Mouse (Mus musculus): ENCODE measurements around the gene Eif4h. TPM values are rescaled to one million over a fixed set of nuclear protein-coding genes. Genes with fewer than 3 reads are reported as not detected.

Eif4h gene
- total RNA-seq, 2 experiments from 2014 or later = 213 to 216 TPM

GRCm38 (mm10) chr5:134613727-134614126, 25.6 kb downstream of the Eif4h start:
- intact Hi-C loops (cut with DNase I) = no loop called here
- DNase-seq = no peak

DNA sequence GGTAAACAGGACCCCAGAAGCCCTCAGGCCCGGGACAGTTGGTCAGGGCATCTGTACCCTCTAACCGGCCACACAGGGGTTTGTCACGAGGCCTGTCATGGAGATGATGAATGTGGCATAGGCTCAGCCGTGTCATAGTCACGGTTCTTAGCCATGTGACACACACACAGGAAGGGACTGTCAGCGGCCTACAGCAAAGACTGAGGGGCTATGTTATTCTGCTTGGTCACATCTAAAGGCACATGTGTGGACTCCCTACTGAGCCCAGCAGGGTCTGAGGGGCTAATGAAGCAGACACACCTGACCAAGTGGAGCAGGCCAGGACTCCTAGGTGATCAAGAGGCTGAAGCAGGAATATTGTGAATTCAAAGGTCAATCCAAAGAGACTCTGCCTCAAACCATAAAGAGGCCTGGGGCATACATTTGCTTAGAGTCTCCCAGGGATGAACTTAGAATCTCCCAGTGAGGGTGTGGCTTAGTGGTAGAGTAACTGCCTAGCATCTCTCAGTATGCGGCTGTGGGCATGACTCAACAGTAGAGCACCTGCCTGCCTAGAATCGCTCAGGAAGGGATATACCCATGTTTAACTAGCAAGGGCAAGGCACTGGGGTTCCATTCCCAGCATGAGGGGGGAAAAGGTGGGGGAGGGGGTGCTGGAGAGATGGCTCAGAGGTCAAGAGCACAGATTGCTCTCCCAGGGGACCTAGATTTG, 27.3 kb downstream of the Eif4h start:
- intact Hi-C loops (cut with DNase I) = no loop called here
- no peak for DNase-seq

- DNase-seq = no peak
- intact Hi-C loops (cut with DNase I) = no loop called here
Measured at GRCm38 (mm10) chr5:134609916-134610643, 29.2 kb downstream of the Eif4h start.

DNA sequence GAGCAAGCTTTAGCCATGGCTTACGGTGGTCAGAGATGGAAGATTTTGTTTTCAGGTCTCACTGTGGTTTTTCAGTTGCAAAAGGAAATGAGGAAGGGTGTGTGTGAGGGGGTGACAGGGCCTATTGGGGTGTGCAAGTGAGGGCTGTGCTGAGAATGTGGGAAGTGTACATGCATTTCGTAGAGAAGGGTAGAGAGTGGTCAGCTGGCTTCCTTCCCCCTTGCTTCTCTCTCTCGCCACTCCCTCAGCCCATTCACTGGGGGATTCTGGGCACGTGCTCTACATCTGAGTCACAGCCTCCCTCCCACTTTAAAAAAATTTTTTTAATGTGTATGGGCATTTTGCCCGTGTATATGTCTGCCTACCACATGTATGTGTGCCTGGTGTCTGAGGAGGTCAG, 32.2 kb downstream of the Eif4h start:
- intact Hi-C loops (cut with DNase I) = no loop called here
- DNase-seq = peak; percentile 40 to 42

DNA sequence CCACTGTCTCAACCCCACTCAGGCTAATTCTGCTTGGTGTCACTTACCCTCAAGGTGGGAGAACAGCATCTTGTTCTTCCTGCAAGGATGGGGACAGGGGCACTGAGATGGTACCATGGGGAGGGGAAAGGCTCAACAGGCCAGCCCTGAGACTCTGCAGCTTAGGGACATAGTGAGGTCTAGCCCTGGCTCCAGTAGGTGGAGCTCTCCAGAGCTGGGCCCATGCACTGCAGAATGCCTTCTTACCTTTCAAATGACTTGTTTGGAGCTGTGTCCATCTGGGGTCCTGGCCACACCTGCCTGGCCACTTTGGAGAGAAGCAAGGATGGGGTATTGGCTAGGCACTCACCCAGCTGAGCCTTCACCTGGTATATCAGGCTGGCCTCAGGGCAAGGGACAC, 33.0 kb downstream of the Eif4h start:
- intact Hi-C loops (cut with DNase I) = no loop called here
- DNase-seq = no peak

GRCm38 (mm10) chr5:134604376-134604775, 34.9 kb downstream of the Eif4h start:
- intact Hi-C loops (cut with DNase I) = no loop called here
- no peak for DNase-seq

- intact Hi-C loops (cut with DNase I) = no loop called here
- DNase-seq = peak; percentile 60 to 61
Measured at GRCm38 (mm10) chr5:134597711-134598110, 41.6 kb downstream of the Eif4h start.

- intact Hi-C loops (cut with DNase I) = loop anchor here (5.0 kb wide), 1 partner anchor 114 kb away; no protein-coding TSS in a partner anchor
- no peak for DNase-seq
Measured at GRCm38 (mm10) chr5:134593093-134593492, 46.2 kb downstream of the Eif4h start.

GRCm38 (mm10) chr5:134592026-134592581, 47.2 kb downstream of the Eif4h start:
- peak; percentile 66 to 78 for DNase-seq
- intact Hi-C loops (cut with DNase I) = loop anchor here (5.0 kb wide), 1 partner anchor 115 kb away; no protein-coding TSS in a partner anchor

DNA sequence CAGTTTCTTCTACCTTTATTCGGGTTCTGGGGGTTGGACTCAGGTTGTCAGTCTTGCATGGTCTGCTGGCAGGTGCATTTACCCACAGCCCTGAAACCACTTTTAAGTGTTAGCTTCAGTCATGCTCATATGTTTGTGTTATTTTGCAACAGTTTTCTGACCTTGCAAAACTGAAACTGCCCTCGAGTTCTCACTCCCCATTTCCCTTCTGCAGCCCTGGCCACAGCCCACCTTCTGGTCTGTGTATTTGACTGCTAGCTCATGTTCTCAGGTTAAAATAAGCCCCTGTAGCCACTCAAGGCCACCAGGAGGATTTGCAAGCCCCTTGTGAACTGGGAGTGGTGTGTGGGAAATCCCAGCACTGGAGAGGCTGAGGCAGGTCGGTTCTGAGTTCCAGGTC, 49.4 kb downstream of the Eif4h start:
- intact Hi-C loops (cut with DNase I) = loop anchor here (5.0 kb wide), 1 partner anchor 117 kb away; no protein-coding TSS in a partner anchor
- DNase-seq = no peak

DNA sequence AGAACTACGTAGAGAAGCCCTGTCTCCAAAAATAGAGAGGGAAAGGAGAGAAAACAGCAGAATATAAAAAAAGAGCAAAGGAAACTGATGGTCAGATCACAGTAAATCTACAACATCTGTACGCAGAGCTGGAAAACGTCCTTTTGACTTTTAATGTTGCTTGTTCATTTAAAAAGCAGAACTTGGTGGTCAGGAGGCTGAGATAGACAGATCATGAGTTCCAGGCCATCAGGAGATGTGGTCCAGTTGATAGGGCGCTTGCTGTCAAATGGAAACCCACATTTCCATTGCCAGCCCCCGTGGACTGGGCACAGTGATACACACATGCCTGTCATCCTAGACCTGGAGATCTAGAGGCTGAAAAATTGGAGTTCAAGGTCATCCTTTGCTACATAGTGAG, 54.5 kb downstream of the Eif4h start:
- intact Hi-C loops (cut with DNase I) = loop anchor here (5.0 kb wide), 1 partner anchor 42 kb away; no protein-coding TSS in a partner anchor
- DNase-seq = no peak

DNA sequence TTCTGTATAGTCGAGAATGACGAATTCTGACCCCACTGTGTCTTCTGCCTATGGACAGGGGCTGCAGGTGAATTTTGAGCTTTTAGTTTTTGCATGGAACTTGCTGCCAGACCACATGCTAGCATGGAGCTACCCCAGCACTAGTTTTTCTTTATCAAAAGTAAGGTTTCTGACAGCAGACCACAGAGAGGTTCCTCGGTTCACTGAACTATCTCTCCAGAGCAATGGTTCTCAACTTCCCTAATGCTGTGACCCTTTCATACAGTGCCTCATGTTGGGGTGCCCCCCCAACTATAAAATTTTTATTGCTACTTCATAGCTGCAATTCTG, 55.4 kb downstream of the Eif4h start:
- intact Hi-C loops (cut with DNase I) = loop anchor here (5.0 kb wide), 1 partner anchor 42 kb away; no protein-coding TSS in a partner anchor

DNA sequence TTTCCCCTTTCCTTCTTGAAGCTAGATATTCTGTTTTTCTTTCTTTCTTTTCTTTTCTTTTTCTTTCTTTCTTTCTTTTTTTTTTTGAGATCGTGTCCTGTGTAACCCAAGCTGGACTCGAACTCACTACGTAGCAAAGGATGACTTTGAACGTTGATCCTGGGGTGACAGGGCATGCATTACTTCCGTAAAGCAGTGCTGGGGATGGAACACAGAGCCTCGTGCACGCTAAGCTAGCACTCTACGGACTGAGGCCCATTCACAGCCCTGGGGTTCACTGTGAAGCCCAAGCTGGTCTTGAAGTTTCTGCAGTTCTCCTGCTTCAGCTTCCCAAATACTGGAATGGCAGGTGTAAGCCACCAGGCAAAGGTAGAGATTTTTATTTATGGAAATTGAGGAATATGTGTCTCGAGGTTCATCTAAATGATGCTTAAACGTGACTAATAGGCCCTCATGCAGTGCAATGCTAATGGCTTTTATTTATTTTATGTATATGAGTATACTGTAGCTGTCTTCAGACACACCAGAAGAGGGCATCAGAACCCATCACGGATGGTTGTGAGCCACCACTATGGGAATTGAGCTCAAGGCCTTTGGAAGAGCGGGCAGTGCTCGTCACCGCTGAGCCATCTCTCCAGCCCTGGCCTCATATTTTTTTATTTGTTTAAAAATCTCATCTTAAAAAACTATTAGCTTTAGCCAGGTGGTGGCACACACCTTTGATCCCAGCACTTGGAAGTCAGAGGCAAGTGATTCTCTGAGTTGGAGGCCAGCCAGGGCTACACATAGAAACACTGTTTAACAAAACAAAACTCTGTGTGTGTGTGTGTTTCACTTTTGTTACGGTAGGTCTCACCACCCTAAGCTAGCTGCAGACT, 56.0 kb downstream of the Eif4h start:
- DNase-seq = no peak
- intact Hi-C loops (cut with DNase I) = loop anchor here (5.0 kb wide), 1 partner anchor 41 kb away; no protein-coding TSS in a partner anchor

More for the DNA sequence above, 55.4 kb downstream of the Eif4h start:
- no peak for DNase-seq

DNA sequence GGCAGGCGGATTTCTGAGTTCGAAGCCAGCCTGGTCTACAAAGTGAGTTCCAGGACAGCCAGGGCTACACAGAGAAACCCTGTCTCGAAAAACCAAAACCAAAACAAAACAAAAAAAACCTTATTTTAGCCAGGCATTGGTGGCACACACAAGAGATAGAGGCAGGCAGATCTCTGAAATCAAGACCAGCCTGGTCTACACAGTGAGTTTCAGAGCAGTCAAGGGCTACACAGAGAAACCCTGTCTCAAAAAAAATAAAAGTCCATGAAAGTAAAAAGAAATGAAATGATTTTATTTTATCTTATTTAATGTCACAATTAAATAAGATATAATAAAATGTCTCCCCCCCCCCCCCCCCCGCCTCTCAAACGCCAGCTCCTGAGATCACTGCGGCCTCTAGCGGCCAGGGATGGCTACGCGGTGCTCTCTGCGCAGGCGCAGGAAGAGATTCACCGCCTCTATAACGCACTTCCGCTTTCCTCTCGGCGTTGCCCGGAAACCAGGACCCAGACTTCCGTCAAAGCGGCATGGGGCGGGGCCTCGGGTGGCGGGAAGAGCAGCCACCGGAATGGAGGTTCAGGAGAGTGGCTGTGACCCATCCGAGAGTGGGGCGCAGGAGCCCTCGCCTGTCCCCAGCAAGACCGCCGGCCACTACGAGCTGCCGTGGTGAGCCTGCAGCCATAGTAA, 56.9 kb downstream of the Eif4h start:
- intact Hi-C loops (cut with DNase I) = loop anchor here (1.0 to 5.0 kb wide), 2 partner anchors 40 to 82 kb away; no protein-coding TSS in a partner anchor
- peak; percentile 98 for DNase-seq

DNA sequence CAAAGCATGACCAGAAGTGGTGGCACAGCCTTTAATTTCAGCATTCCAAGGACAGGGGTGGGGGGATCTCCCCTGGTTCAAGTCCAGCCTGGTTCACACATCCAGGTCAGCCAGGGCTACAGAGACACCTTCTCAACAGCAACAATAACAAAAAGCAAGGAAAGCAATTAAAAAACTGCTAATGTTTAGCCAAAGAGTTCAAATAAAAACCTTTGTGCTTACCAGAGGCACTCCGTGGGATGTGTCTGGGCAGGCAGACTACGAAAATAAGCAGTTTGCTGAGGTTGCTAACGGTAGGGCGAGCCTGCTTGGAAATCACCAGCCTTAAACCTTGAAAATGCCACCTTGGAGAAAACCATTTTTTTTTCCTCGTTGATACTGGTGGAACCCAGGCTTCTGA, 58.1 kb downstream of the Eif4h start, which contains the start of gene Rfc2:
Gene Rfc2, plus strand, starts transcription at position 221 of the 400 bp plus-strand sequence.
- DNase-seq = no peak
- intact Hi-C loops (cut with DNase I) = loop anchor here (2.0 to 5.0 kb wide), 2 partner anchors 39 to 74 kb away; no protein-coding TSS in a partner anchor

- DNase-seq = no peak
- intact Hi-C loops (cut with DNase I) = no loop called here
Measured at GRCm38 (mm10) chr5:134579135-134579534, 60.2 kb downstream of the Eif4h start.

- DNase-seq = no peak
- intact Hi-C loops (cut with DNase I) = no loop called here
Measured at GRCm38 (mm10) chr5:134577534-134577933, 61.8 kb downstream of the Eif4h start.

DNA sequence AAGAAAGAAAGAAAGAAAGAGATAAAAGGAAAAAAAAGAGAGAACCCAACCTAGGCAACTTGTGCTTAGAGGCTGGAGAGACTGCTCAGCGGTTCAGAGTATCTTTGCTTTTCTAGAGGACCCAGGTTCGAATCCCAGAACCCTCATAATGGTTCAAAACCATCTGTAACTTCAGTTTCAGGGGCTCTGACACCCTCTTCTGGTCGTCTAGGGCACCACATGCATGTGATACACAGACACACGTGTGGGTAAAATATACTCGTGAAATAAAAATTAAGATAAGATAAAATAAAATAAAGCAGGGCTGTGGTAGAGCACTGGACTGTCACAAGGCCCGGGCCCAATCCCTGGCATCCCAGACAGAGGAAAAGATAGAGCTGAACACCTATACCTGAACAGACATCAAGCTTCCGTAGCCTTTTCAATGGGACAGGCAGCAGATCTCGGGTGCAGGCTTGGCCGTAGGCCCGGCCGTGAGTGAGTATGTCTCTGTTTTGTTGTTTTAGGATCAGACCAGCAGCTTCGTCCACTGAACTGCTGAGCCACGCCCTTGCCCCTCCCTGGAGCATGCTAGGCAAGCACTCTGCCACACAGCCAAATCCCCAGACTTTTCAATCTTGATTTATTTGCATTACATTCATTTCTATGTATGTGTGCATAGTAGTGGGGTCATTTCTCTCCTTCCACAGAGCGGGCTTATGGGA, 62.6 kb downstream of the Eif4h start:
- intact Hi-C loops (cut with DNase I) = no loop called here
- no peak for DNase-seq

DNA sequence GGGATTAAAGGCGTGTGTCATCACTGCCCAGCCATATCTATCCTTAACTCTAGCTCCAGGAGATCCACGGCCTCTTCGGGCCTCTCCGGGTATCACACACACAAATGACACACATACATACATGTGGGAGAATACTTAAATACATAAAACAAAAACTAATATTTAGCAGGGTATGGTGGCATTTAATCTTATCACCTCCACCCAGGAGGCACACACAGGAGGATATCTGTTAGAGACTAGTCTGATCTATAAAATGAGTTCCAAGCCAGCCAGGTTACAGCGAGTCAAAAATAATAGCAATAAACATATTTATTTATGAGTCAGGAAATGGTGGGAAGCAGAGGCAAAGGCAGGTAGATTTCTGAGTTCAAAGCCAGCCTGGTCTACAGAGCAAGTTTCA, 63.5 kb downstream of the Eif4h start:
- intact Hi-C loops (cut with DNase I) = no loop called here
- no peak for DNase-seq
